Mouse (Mus musculus) right cerebral cortex, postnatal 4 days (tissue): ENCODE measurements around the gene Eci2.
"Not testable (repeated sequence)": the region's sequence is repeated elsewhere in the genome, so short reads cannot be mapped to it uniquely, and the experiment has no call there.

Source experiments
- DNase-seq: peaks from one replicate; pipeline ENCODE4 v3.0.0-alpha.2; 2022

Gene Eci2

DNA sequence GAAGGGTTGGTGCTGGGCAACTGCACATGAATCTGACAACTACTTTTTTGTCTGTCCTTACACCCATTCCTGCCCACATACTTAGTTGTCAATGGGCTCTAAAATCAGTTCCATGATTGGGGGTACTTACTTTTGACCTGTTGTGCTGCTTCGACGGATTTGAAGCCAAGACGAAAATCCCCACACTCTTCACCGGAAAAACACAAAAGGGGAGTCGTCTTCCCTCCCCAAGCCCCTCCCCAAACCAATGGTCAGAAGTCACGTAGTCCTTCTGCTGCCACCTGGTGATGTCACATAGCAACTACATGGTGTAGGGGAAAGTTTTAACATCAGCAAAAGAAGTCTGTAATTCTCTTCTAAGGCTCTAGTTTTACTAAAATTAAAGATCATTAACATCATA lies at the start of gene Eci2:
TSS of gene Eci2 (minus strand) at position 218 of the 400 bp plus-strand sequence.
- DNase-seq, result no peak

DNA sequence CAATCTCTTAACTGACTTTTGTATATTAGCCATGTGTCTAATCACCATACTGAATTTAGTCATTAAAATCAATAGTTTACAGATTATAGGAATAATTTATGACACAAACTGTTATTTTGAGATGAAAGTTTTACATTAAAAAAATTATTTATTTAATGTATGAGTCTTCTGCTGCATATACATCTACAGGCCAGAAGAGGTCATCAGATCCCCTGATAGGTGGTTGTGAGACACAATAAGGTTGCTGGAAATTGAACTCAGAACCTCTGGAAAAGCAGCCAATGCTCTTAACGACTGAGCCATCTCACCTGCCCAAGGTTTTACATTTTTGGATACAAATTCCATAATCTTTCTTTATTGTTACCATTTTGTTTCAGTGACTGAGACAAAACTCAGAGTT lies 48.0 kb upstream of the Eci2 start:
- DNase-seq, result no peak

DNA sequence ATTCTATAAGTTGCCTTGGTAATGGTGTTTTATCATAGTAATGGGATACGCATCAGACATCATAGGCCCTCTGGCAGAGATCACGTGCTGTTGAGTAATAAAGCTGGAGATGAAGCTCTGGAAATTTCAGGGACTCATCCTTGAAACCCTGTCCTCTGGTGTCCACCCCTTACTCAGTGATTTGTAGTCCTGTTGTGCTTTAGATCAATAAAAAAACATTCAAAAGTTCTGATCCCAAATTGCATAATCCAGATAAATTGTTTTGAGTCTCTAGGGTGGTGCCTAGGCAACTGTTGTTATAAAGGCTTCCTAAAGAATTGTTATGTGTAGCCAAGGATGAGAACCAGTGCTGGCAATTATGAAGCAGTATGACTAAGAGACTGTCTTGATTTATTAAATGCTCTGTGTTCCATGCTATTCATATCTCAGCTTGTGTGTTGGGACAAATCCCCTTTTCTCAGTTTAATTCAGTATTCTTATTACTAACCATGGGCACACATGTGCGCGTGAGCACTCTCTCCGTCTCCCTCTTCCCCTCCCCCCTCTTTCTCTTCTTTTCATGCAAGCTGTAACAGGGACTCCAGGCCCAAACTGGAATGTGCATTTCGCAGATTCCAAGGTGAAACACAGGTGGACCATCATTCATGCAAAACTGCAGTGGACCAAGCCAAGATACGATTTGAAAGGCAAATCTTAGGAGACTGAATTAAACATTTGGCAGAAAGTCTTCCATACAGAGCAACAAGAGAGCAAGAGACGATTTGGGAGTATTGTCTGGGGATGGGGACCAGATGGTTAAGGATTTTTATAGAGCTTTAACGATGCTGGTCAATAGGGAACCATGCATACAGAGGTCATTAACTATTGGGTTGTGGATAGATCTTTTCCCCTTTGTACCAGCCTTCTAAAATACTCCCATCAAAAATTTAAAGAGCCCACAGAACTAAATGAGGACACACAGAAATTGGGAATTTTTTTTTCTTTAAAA lies 43.9 kb upstream of the Eci2 start:
- no peak for DNase-seq

DNA sequence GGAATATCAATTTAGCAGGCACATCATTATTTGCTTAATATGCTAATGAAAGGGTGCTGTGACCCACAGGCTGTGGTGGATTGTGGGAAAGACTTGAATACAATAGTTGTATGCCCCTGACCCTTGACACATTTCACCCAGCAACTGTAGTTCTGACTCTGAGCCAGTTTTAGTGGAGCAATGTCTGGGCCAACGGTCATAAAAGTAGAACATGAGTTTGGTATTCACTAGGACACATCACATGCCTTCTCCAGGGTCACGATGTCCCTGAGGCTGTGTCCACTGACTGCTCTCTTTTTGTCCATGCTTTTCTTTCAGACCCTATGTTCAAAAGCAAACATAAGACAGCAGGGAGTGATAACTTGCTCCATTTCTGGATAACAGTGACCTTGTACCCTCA lies 40.2 kb upstream of the Eci2 start:
- DNase-seq, result no peak

DNA sequence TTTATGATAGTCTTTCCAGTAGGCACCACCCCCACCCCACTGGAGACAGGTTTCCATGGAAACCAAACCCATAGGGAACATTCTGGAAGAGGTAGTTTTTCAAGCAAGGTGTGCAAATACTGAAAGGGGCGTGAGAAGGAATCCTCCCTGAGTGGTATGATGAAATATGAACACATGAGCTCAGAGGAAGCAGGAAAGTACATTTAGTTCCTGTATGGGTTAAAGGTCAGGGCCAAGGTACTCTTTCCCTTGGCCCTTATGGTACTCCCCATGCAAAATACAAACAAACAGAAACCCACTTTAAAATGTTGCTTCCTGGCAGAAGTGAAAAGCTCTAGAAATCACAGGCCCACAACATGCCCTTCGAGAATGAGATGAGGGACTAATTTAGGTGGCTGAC lies 39.1 kb upstream of the Eci2 start:
- DNase-seq, result no peak

DNA sequence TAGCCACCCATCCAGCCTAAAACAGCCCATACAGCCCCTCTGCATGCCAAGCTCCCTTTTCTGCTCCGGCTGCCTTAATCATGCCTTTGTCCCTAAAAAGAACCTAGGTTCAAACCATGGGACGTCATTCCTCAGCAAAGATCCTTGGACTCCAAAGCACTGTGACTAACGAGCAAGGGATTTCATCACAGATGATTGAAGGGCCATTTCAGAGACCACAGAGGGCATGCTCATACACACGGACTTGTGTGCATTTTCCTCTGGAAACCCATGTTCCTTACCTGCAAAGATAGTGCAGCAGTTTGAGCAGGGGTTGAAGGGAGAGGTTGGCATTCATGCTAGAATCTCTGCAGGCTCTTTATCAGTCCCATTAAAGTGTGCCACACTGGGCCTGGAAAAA lies 37.5 kb upstream of the Eci2 start:
- no peak for DNase-seq

DNA sequence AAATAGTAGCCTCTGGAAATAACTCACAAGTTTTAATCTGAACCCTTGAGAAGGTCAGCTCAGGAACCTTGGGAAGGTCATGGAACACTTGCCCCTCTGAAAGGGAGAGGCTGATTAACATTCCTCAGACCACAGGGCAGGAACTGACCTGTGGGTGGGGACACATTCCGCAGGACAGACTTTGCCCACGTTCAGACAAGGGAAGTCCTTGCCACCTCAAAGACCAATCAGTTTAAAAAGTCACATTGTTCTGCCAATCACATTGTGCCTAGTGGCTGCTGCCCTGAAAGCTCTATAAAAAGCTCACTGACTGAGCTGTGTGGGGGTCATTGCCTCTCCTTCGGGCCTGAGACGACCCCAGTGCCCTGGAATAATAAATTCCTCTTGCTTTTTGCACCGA lies 31.2 kb upstream of the Eci2 start:
- DNase-seq, result no peak

DNA sequence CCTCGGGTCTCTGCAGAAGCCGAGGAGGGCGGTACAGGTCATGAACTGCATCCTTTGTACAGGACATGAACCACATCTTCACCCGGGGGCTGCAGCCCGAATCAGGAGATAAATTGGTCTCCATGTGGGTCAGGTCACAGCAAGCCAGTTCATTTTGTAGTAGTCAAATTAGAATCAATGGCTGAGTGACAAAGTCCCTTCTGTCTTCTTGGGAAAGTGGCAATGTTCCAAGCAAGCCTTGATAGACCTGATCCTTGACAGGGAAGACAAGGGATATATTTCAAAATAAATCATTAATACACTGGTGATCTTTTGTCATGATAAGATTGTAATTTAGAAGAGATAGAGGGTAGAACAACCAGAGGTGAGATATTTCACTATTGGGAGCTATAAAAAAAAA lies 9.6 kb upstream of the Eci2 start:
- no peak for DNase-seq

DNA sequence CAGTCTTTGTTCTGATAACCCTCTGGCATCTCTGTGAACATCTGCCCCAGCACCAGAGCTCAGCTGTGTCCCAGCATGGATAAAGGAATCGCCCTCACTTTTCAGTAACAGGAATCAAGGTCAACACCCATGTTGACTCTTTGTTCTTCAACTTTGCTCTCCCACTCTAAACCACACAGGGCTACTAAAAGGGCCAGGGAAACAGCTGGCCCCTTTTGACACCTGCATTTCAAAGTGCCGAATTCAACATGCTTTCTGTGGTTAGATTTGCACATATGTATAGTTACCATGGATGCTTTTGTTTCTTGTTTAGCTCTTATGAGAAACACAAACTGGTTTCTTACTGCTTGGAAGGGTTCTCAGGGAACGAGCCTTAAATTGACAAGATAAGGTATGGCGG lies 8.8 kb upstream of the Eci2 start:
- DNase-seq, result no peak

DNA sequence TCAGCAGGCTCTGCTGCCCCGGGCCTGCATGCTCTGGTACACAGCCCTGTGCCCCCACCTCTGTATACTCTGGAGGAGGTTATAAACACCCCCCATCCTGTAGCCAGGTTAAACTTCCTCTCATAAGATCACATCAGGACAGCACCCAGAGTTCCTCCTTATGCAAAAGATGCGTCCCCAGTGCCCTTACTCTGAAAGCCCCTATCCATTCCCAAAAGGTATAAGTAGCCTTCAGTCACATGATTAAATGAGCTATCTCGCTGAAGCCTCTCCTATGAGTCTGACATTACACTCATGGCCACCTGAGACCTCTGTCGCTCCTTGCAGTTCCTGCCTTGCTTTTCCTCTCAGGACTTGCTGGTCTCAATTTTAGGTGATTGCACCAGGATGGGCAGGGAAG lies 6.7 kb upstream of the Eci2 start:
- no peak for DNase-seq

DNA sequence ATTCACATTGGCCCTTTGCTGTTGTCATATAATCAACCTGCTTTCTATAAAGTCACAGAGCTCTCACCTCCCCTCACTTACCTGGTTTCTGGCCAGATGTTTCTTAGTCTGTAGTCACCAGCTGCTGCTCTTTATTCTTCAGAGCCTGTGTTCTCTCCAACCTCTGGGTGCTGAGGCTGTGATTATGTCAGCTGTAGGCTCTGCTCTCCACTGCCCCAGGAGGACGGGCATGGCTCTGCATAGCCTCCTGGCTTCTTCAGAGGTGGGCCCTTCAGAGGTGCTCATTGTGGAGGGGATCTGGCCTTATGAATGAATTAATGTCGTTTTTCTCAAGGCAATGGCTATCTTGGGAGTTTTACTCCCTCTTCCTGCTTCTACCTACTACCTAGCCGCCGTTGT lies 4.8 kb upstream of the Eci2 start:
- DNase-seq, result no peak

DNA sequence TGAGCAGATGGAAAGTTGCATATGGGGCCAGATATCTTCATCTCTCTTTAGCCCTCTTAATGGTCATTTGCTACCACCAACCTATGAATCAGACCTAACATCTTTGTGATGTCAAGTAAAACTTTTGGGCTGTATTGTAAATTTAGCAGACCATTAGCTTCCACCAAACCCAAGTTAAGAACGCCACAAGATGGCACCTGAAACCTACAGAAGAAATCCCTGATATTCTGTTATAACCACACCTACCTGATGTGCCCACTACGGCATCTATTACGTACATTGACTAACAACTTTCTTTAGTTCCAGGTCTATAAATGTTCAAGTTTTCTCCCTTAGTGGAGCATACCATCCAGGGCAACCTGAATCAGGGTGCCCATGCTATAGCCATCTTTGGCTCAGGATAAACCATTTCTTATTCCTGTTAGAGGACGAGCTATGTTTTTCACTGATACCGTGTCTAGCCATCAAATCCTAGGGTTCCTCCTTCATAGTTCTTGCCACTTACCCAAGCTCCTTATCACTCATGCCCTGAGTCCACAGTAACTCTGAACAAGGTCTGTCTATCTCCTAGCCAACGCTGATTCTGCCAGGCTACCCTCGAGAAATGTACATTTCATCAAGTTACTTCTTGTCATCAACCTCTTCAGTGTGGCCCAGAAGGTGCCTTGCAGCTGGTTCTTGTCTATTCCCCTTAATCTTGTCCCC lies 4.2 kb upstream of the Eci2 start:
- DNase-seq, result no peak

DNA sequence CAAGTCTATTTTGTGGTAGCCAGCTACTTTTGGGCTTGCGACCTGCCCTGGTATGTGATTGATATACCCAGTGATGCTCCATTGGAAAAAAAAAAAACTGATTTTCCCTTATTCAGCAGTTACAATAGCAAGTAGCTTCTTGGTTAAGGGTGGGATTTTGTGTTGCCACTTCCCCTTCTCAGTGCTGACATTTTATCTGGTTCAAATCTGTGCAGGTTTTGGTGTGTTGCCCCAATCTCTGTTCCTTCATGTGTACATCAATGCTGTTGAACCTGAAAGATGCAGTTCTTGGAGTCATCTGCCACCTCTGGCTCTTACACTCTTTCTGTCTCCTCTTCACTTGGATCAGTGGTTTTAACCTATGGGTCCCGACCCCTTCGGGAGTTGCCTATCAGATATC lies 1.5 kb upstream of the Eci2 start:
- no peak for DNase-seq

DNA sequence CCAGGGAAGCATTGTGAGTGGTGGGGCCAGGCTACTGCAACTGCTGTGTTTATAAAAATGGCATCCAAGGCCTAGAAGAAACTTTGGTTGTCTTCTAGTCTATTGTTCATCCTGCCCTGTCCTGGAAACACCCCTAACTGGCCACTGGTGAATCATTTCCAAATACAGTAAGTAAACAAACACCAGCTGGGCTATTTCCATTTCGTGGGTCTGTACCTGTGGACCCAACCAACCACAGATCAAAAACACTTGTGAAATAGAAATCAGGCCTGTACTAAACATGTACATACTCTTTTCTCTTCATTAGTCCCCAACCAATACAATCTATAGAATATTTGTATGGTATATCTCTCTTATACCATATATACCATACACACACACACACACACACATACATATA lies 3.5 kb downstream of the Eci2 start:
- not testable (repeated sequence) for DNase-seq

DNA sequence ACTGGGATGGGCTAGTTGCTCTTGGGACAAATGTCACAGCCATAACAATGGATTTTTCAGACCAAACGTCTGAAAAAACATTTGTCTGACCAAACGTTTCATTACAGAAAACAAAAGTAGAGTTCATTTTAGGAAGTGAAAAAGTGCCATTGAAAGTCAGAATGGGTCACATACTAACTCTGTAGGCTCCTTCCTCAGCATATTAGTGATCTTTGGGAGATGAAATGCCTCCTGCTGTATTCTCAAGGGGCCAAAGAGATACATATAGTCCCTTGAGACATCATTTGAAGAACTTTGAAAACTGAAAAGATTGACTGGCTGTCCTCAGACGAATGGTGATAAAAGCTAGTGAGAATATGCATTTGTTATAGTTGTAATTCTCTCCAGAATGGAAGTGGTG lies 6.5 kb downstream of the Eci2 start:
- DNase-seq, result no peak

DNA sequence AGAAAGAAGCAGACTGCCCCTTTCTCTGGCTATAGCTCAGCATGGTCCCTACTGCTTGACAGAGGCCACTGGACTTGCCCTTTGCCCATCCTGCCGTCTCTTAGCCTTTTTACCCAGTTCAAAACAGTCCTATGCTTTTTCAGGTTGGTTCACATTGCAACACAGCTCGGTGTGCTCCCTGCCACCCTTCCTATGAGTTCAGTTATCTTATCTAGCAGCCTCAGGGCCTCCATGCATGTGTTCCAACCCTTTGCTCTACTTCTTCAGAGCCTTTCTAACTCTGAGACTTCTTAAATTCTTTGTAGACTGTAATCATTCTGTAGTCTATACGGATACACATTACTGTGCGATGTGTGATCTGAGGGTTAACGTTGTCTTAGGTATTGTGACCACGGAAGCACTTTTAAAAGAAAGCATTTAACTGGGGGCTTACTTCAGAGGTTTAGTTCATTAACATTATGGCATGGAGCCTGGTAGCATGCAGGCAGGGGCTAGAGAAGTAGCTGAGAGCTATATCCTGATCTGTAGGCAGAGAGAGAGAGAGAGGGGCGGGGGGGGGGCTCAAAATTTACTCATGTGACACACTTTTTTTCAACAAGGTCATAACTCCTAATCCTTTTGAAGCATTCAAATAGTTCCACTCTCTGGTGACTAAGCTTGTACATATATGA lies 7.9 kb downstream of the Eci2 start:
- no peak for DNase-seq

DNA sequence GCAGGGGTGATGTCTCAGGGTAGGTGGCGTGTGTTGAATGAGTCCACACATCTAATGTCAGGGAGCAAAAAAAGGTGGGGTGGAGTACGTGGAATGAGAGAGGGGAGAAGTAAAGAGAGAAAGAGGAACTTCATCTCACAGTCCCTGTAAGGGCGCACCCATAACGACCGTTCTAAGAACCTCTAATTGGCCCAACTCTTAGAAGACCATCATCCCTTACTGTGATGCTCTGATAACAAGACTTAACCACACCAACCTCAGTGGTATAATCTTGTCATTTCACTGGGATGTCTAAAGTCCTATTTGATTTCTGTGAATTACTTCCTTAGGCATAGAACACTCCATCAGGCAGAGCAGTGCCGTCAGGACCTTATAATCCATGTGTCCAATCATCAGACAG lies 9.5 kb downstream of the Eci2 start:
- DNase-seq, result no peak

DNA sequence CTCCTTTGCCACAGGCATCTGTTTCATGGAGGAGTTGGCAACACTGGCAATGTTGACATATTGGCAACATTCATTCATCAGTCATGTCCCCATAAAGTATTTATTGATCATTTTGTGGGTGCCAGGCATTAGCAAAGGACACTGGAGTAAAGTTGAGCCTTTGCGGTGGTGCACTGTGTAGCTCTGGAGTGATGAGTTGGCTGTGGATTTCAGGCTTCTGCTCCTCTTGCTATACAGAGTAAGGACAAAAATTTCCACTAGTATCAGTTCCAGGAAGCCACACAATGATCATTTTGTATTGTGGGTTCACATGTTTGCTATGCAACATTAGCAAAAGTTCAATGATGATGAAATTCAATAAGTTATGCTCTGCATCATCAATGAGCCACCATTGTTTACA lies 10.8 kb downstream of the Eci2 start:
- no peak for DNase-seq

DNA sequence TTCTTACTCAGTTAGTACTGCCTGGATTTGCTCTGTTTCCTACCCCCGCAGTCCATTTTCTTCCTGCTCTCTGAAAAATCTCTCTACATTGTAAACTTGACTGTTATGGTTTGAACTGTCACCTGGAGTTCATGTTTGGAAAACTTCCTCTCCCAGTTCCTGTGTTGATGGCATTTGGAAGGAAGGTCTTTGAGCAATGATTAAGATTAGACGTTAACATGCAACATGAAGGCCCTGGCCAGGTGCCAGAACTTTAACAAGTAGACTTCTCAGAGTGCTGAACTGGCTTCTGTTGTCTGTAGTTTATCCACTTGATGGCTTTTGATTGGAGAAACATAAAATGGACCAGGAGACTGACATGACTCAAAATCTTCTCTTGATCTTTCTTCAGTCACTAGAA lies 31.0 kb downstream of the Eci2 start:
- no peak for DNase-seq

DNA sequence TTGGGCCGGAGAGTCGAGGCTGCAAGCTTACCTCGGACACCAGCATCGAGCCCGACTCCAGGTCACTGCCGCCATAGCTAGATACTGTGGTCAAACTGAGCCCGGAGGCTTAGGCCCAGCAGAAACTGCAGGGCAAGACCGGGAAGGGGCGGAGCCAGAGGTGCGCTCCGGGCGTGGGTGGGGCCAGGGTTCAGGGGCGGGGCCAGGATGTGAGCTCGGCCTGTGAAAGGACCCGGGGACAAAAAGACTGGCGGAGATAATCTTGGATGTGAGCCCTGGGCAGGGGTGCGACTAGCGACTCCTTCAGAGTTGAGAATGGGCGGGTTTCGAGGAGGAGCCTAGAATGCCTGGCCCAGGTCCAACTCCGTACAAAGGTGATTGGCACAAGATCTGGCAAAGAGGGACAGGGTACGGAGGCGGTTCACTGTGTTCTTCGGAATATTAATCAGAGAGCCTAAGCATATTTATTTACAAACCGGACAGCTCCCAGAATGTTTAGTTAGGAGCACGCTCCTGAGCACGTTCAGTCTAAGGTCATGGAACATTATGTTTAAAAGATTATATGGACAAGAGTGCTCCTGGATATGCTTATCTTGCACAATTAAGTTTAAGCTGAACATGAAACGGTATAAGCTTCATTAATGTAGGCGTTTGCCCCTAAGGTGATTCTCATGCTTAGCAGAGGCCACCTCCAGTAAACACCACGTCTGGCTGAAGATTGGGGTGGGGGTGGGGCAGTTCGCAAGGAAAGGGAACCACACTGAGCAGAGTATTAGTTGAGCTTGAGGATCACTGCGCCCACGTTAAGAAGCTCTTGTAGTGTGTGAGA lies 32.7 kb downstream of the Eci2 start:
- peak; percentile 82 for DNase-seq

DNA sequence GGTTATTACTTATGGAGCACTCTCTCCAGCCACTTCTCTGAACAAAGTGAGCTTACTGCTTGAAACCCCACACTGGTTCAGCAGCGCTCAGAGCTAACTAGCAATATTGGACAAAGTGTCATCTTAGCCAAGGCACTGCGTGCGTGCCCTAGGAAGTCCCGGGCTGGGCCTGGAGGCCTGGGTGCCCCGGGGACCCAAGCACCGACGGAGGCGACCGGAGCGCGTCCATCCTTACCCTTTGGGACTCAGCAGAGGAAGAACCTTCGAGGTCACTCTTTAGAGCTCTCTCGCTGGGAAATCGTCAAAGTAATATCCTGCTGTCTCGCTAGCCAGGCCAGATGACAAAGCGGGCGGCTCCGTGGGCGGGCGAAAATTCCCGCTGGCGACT lies 33.3 kb downstream of the Eci2 start:
- no peak for DNase-seq

DNA sequence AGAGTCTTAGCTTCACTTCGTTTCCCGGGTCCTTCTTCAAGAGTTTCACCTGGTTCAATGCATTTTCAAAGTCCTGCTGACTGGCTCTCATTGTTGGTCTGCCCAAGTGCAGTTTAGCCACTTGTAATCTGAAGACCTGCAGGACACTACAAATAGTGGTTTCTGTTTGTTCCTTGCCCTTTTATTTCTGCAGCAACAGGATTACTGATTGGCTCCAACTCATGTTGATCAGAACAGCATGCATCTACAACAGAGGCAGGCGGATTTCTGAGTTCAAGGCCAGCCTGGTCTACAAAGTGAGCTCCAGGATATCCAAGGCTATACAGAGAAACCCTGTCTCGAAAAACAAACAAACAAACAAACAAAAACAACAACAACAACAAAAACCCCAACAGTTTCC lies 33.8 kb downstream of the Eci2 start:
- no peak for DNase-seq
